Mouse (Mus musculus) midbrain, postnatal 0 days (tissue): Measurements from ENCODE around the gene Trim8. TPM values are rescaled to one million over a fixed set of nuclear protein-coding genes. Genes with fewer than 3 reads are reported as not detected.

ENCODE experiments used
- ATAC-seq: fragments of 200-750 bp; cut with Nextera tagmentation; 2 replicates; pipeline ENCODE4 v1.8.0; 2017; ENCODE audit warnings: moderate number of reproducible peaks, mild to moderate bottlenecking, moderate TSS enrichment, moderate library complexity; ENCODE audit not compliant: low FRiP score
- DNase-seq: peaks from one replicate; pipeline ENCODE4 v3.0.0-alpha.2; 2015; ENCODE audit warnings: low spot score
- H3K27ac ChIP-seq: fragments of 300-500 bp; sonication (generic); 2 replicates; pipeline ENCODE4 v1.5.1; 2014; ENCODE audit warnings: low read depth, mild to moderate bottlenecking, low read length, mixed read lengths
- H3K27me3 ChIP-seq: fragments of 300-500 bp; sonication (generic); 2 replicates; pipeline ENCODE4 v1.6.1; 2014; ENCODE audit warnings: low read length, control low read depth, mixed read lengths; ENCODE audit not compliant: insufficient read depth
- H3K36me3 ChIP-seq: fragments of 300-500 bp; sonication (generic); 2 replicates; pipeline ENCODE4 v1.6.1; 2014; ENCODE audit warnings: low read length, control low read depth, mixed read lengths; ENCODE audit not compliant: insufficient read depth
- H3K4me1 ChIP-seq: fragments of 300-500 bp; sonication (generic); 2 replicates; pipeline ENCODE4 v1.6.1; 2014; ENCODE audit warnings: mild to moderate bottlenecking, control low read depth, antibody characterized with exemption, low read length, mixed read lengths; ENCODE audit not compliant: insufficient read depth
- H3K4me2 ChIP-seq: fragments of 300-500 bp; sonication (generic); 2 replicates; pipeline ENCODE4 v1.6.1; 2014; ENCODE audit warnings: low read depth, mild to moderate bottlenecking, low read length, mixed read lengths; ENCODE audit not compliant: poor library complexity, severe bottlenecking
- H3K4me3 ChIP-seq: fragments of 300-500 bp; sonication (generic); 2 replicates; pipeline ENCODE4 v1.5.1; 2014; ENCODE audit warnings: low read depth, mild to moderate bottlenecking, low read length, moderate library complexity
- H3K9ac ChIP-seq: fragments of 300-500 bp; sonication (generic); replicated peaks from 2 replicates; pipeline ENCODE4 v1.6.1; 2014; ENCODE audit warnings: mild to moderate bottlenecking, low read length, moderate library complexity, mixed read lengths; ENCODE audit not compliant: poor library complexity, severe bottlenecking
- H3K9me3 ChIP-seq: fragments of 300-500 bp; sonication (generic); 2 replicates; pipeline ENCODE4 v1.6.1; 2016; ENCODE audit warnings: low read length, control low read depth
- CTCF ChIP-seq: IDR thresholded peaks from 2 replicates; pipeline ENCODE4 v1.5.1; 2016; ENCODE audit warnings: antibody characterized with exemption, mild to moderate bottlenecking
- WGBS: fragments of 180-500 bp; shearing (Covaris S2); extraction: QIAGEN DNeasy Blood & Tissue Kit; methylation state at CpG from one replicate; pipeline ENCODE4 v1.1.7; 2014; 5-methylcytosine and 5-hydroxymethylcytosine counted together
- polyA plus RNA-seq: library from polyadenylated mRNA; unstranded; fragments of >200 nt; fragmentation: Nextera tagmentation; extraction: Ambion mirVana; gene quantifications from 2 replicates; pipeline ENCODE4 v1.2.1, GENCODE M21; 2015
- total RNA-seq: library from RNA; depleted of rRNA; stranded (reverse); fragments of >200 nt; gene quantifications from 2 replicates; pipeline ENCODE4 v1.2.3, GENCODE M21; 2014

Trim8 gene
- total and polyA plus RNA-seq, 2 experiments from 2014 or later, result 30.4 to 103 TPM

DNA sequence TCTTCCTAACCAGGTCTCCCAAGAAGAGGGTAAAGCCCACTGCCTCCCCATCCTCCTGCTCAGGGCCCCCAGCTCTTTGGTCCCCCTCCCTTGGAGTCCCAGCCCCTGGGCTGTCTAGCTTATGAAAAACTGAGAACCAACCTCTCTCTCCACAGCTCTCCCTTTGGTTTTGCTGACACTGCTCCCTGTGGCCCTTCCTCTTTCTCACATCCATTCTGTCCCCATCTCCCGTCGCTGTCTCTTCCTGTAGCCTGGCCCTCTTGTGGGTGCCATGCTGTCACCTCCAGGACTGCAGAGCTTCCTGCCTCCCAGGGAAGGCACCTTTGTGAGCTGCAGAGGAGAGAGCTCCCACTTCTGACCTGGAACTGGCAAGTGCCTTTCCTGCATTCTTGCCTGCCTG is 14.8 kb upstream of the Trim8 start:
- Histone ChIP-seq H3K27me3 (no peaks in the 10 kb centered on the region), H3K4me1 (peaks cover 7% of the 10 kb centered on the region; the same call in 1 of the 2 replicates), H3K36me3 (peaks cover 3% of the 10 kb centered on the region; the same call in 1 of the 2 replicates), H3K9ac (no peak overlapping the region), H3K4me3 (no peak overlapping the region), H3K4me2 (no peak overlapping the region), H3K9me3 (no peaks in the 10 kb centered on the region), H3K27ac (no peak overlapping the region)
- 87% methylated on average over 2 of the region's 2 CpGs for WGBS
- DNase-seq (no peak), ATAC-seq (no peak)
- TF ChIP-seq CTCF, result no peak

- no peak for TF ChIP-seq CTCF
- H3K4me3 ChIP-seq, result no peak overlapping the region
- no peaks in the 10 kb centered on the region for H3K4me1 ChIP-seq
- H3K9ac ChIP-seq, result no peak overlapping the region
- DNase-seq, result no peak
- no peaks in the 10 kb centered on the region; the same call in 1 of the 2 replicates for H3K9me3 ChIP-seq
- H3K36me3 ChIP-seq, result peaks cover 3% of the 10 kb centered on the region; the same call in 1 of the 2 replicates
- no peaks in the 10 kb centered on the region for H3K27me3 ChIP-seq
- ATAC-seq, result no peak
- H3K4me2 ChIP-seq, result no peak overlapping the region
- H3K27ac ChIP-seq, result no peak overlapping the region
- WGBS, result 94% methylated on average over 1 of the region's 1 CpGs
Observed at GRCm38 (mm10) chr19:46489448-46489847, 12.1 kb upstream of the Trim8 start.

GRCm38 (mm10) chr19:46490634-46491033 is 10.9 kb upstream of the Trim8 start:
- Histone ChIP-seq H3K27ac (no peak overlapping the region), H3K4me3 (no peak overlapping the region), H3K4me2 (no peak overlapping the region), H3K4me1 (no peaks in the 10 kb centered on the region), H3K9me3 (no peaks in the 10 kb centered on the region; the same call in 1 of the 2 replicates), H3K9ac (no peak overlapping the region), H3K36me3 (peaks cover 3% of the 10 kb centered on the region; the same call in 1 of the 2 replicates), H3K27me3 (no peaks in the 10 kb centered on the region)
- DNase-seq (no peak), ATAC-seq (no peak)
- no peak; the same call in 1 of the 2 replicates for TF ChIP-seq CTCF
- 6% methylated on average over 2 of the region's 2 CpGs for WGBS

DNA sequence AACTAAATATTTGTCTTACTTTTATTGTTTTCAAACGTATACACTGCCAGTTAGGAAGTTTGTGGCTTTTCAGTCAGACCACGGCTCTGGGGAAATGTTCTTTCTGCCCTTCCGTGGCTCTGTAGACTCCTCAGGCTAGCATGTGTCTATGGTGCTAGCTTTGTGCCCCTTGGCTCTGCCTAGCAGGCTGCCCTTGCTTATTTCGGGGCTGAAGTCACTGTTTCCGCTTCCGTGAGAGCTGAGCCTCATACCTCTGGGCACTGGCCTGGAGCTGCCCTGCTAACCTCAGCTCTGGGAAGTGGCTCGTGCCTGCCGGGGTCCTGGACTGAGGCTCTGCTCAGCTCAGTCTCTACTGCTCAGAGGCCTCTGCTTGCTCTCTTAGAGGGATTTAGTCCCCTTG is 6.4 kb upstream of the Trim8 start:
- 77% methylated on average over 8 of the region's 8 CpGs for WGBS
- no peaks in the 10 kb centered on the region for H3K27me3 ChIP-seq
- no peaks in the 10 kb centered on the region for H3K4me1 ChIP-seq
- ATAC-seq (no peak), DNase-seq (no peak)
- no peaks in the 10 kb centered on the region; the same call in 1 of the 2 replicates for H3K9me3 ChIP-seq
- no peaks in the 10 kb centered on the region for H3K36me3 ChIP-seq
- H3K4me3 ChIP-seq, result no peak overlapping the region
- H3K9ac ChIP-seq, result no peak overlapping the region
- no peak overlapping the region for H3K4me2 ChIP-seq
- TF ChIP-seq CTCF, result no peak
- no peak overlapping the region for H3K27ac ChIP-seq

GRCm38 (mm10) chr19:46497230-46497629 is 4.3 kb upstream of the Trim8 start:
- no peaks in the 10 kb centered on the region for H3K27me3 ChIP-seq
- H3K4me1 ChIP-seq, result no peaks in the 10 kb centered on the region
- no peak for DNase-seq
- no peaks in the 10 kb centered on the region for H3K36me3 ChIP-seq
- H3K9me3 ChIP-seq, result no peaks in the 10 kb centered on the region; the same call in 1 of the 2 replicates
- ATAC-seq, result no peak
- 60% methylated on average over 2 of the region's 2 CpGs for WGBS
- TF ChIP-seq CTCF, result no peak
- no peak overlapping the region for H3K4me3 ChIP-seq
- no peak overlapping the region for H3K27ac ChIP-seq
- no peak overlapping the region for H3K9ac ChIP-seq
- no peak overlapping the region for H3K4me2 ChIP-seq

DNA sequence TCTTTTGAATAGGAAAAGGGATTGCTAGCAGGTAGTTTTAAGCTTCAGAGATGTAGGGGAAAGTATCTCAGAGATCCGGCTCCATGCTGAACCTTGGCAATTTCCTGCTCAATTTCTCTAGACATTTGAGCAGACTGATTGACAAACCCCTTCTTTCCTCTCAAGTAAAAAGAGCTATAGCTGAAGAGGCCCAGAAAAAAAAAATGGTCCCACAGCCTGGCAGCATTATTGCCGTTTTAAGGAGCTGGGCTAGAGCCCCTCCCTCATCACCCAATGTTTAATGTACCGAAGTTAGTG is 2.0 kb upstream of the Trim8 start:
- H3K4me3 ChIP-seq, result peak overlapping the region; percentile 99
- H3K4me2 ChIP-seq, result peak overlapping the region; percentile 28
- ATAC-seq (no peak), DNase-seq (no peak)
- H3K27me3 ChIP-seq, result no peaks in the 10 kb centered on the region
- H3K36me3 ChIP-seq, result no peaks in the 10 kb centered on the region
- peak overlapping the region; percentile 60 for H3K27ac ChIP-seq
- H3K4me1 ChIP-seq, result no peaks in the 10 kb centered on the region
- WGBS, result 0% methylated on average over 3 of the region's 3 CpGs
- H3K9me3 ChIP-seq, result no peaks in the 10 kb centered on the region
- no peak overlapping the region for H3K9ac ChIP-seq
- no peak for TF ChIP-seq CTCF
